Mouse (Mus musculus) CD4-positive helper T cell, adult 2 months (primary cell): ENCODE measurements at regions not wholly inside any gene's neighbourhood (a gene's known extent, or its start where the extent isn't known, plus 50 kb on each side); places are given as distances from the start of the nearest gene placed in this dataset.

ENCODE experiments used
- DNase-seq: peaks from one replicate; pipeline ENCODE4 v3.0.0-alpha.2; 2012; ENCODE audit warnings: low read depth, missing footprints, low spot score

DNA sequence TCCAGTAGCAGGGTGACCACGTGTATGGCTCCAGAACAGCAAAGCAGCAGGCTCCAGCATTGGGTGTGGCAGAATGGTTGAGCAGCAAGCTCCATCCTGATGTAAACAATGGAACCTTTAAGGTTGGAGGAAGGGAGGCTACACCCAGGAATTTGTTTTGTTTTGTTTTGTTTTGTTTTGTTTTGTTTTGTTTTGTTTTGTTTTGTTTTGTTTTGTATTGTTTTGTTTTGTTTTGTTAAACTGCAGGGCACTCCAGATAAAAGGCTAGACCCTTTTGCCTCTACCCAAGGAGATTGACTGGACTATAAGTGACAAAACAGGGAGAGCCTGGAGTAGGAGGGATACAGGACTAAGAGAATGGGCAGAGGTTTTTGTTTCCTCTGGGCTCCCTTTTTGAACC, 647.5 kb downstream of the Kcnj3 start:
- DNase-seq = no peak

- no peak for DNase-seq
These were observed 673.8 kb downstream of the Kcnj3 start for GRCm38 (mm10) chr2:56109531-56109930.

DNA sequence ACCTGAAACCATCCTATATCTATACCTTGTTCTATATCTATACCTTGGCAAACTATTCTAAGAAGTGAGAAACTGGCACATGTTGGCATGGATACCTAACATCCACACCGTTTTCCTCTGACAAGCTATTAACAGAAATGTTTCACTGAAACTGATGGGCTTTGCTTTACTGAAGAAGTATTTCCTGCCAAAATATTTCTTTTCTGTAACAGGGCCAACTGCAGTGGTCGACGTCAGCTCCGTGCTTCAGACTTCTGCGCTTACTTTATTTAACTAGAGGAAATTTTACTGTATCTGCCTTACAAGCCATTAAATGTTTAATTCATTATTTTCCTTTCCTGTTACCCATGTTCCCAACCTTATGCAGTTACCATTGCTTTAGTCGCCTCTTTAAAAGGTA, 674.2 kb downstream of the Kcnj3 start:
- no peak for DNase-seq

DNA sequence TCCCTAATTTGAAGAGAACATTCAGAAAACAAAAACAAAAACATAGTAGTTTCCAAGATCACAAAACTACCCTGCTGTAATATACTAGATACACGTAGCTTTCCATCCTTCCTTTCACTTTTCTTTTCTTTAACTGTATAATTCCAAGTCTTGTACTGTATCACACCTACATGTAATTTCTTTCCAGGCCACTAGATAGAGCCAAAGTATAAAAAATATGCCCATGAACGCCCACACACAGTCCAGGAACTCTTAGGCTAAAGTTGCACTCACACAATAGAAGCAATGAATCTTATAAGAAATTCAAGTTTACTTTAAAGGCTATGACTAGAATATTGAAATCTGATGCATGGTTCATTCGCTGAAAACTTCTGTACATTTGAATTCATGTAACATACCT, 678.7 kb downstream of the Kcnj3 start:
- peak; percentile 4 for DNase-seq

DNA sequence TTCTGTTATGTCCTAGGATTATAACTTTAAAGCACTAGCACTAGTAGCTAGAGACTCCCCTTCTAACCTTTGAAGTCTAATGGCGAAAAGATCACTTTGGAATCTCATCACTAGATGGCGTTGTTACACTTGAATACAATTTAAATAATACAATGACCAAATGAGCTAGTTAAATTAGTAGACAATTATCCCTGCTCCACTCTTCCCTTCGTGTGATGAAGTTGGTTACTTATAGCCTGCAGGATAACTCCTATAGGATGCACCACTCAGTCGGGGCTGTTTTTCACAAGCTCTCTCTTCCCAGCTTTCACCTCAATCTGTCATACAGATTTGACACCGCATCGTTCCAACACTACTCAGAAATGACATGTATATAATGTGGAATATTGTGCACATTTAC, 683.6 kb downstream of the Kcnj3 start:
- peak; percentile 4 for DNase-seq

DNA sequence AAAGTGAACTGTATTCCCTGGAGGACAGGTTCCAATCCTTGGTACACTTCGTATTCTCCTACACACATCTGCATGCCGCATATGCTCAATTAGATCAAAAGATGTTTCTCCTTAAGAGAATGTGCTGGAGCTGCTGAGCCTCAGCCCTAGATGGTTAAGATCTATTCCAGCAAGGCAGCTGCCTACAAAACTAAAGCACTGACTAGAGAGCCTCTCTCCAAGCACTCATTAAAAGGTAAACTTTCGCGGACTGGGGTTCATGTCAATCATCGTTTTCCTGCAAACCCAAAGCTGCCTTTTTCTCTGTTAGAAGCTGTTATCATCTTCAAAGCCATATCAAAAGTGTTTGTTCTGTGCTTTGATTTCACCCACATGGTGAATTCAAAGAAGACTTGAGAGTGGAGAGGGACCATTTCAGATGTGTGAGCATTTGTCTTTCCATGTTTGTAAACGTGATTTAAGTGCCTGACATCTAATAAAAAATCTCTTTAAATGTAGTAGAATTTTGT, 711.4 kb downstream of the Kcnj3 start:
- no peak for DNase-seq

DNA sequence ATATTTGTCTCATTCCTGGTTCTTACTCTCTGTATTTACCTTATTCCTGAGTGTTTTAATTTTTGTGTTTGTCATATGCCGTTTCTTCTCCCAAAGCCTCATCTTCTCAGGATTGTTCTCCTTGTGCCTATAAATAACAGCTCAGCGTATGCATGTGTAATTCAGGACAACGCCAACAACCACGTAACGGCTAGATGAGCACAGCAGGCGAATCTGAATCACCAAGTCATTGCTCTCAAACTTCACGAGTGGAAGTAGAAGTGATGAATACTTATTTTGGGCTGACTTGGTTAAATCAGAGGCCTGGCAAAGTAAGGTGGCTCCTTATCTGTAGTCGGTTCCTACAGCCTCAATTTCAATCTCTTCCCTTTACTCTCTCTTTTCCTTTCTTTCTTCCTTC, 760.7 kb downstream of the Kcnj3 start:
- DNase-seq = no peak

DNA sequence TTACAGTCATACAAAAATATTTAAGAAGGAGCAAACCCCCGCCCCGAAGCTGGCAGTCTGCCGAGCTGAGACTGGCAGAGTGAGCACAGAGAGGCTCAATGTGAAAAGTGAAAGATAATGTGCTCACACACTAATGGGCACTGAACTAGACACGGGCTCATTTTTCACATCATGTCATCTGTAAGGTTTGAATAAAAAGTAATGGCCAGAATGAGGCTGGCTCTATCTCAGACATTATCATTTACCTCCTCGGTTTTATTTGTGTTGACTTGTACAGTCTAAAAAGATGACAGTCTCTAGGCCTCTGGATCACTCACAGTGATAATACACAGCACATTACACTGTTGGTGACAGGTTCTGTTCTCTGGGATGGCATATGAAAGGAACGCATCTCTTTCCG, 791.7 kb downstream of the Kcnj3 start:
- DNase-seq = no peak

GRCm38 (mm10) chr2:56233042-56233441, 797.3 kb downstream of the Kcnj3 start:
- no peak for DNase-seq

DNA sequence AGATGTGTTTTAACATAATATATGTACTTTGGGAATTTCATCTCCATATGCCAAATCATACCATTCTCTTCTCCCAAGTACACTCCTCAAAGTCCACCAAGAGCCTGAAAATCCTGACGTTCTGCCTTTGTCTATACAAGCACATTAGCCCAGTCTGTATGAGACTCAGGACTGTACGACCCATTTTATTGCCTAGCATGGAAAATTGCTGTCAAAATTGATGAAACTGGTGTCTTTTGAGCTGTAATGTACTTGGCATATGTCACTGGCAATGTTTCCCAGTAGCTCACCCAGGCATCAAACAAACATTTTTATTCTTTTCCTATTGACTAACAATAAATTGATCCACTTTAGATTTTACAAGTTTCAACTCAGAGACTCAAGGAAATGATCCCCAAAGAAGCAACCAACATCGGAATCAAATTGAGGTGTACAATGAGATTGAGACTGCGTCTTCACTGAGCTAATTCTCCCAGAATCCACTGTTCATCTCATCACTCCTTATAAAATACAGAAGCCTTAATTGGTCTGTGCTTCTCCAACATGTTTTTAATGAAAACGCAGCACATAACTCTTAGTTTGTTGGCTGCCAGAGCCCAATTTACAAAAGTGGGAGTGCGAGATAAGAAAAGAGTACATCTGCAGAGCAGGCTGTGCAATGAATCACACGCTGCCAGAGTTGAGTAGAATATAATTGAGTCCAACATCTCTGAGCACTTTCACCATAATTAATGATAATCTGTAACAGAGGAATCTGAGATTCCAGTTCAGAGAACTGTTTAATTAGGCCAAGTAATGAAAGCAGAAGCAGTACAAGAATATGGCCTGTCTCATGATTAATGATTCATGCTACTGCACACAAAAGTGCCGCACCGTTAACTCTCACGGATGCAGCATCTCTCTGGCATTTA, 821.5 kb downstream of the Kcnj3 start:
- no peak for DNase-seq

GRCm38 (mm10) chr2:56304920-56305319, 818.9 kb downstream of the Nr4a2 start:
- no peak for DNase-seq

DNA sequence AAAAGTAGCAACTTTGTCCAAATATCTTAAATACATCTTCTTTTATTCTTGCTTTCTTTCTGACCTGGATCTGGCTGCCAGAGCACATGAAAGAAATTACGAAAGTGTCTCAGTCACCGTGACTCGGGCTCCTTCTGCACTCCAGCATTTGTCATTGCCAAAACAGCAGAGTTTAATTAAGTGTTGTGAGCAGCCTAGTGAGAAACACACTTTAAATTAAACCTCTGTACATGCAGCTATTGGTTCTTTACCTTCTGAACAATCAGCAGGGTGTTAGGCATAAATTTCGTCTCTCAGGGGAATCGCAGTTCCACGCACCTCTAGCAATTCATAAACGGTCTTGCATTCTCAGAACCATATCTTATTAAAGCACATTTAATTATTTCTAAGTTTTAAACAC, 802.1 kb downstream of the Nr4a2 start:
- DNase-seq = no peak

DNA sequence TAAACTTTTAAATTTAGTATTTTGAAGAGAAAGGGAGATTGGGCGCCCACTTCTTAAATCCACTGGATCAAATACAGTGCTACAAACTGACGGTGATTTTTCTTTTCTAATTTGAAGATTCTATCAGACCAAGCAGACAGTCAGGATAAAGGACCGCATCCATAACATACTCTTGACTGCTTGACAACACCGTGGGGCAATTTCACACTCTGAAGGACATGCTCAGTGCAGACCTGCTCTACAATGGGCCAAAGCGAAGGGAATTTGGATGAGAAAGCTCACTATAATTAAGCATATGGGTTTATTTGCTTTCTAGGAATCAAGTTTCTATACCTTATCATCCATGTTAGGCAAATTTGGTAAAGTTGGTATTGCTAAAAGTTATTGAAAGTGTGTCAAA, 801.3 kb downstream of the Nr4a2 start:
- no peak for DNase-seq

DNA sequence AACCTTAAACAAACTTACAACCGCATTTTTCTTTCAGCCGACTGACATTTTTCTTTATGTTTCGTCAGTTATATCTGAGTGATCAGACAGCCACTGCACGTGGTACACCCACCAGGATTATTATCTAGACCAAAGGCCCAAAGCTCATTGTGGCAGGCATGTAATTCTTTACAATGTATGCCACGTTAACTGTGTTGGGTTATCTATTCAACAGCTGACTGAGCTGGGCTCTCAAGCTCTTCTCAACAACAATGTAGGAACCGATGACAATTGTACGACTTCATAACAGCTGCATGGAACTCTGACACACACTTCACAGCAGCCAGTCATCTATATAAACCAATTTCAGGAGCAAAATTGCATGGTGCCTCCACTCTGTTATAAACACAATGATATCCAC, 787.8 kb downstream of the Nr4a2 start:
- DNase-seq = no peak

DNA sequence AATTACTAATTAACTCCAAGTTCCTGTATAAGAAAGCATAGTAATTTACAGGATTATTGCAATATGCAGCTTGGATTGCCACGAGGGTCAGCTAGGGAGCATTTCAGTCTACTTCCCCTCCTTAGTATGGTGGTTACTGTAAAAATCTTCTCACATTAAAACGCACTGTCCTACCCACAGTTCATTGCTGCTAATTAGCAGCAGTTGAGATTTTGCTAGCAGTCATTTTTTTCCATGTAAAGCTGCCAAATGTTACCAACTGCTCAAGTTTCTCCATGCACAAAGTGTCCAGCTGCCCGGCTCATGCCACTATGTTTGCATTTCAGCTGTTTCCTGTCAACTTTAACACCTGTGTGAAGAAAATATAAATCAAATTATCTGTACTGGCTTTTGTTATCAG, 759.7 kb downstream of the Nr4a2 start:
- no peak for DNase-seq
